Mouse (Mus musculus): ENCODE data around the gene Foxf1.

The Foxf1 gene

GRCm38 (mm10) chr8:121082218-121083092 lies 1.7 kb upstream of the Foxf1 start:
- no peak for DNase-seq (ENCODE audit: low spot score)

- DNase-seq (ENCODE audit: low spot score) = no peak
These were observed 872 bp upstream of the Foxf1 start for GRCm38 (mm10) chr8:121083093-121083935.

- DNase-seq (ENCODE audit: low spot score) = no peak
These were observed 313 bp upstream of the Foxf1 start for GRCm38 (mm10) chr8:121083936-121084209.

GRCm38 (mm10) chr8:121085011-121085410 lies 825 bp downstream of the Foxf1 start:
- DNase-seq (ENCODE audit: low spot score) = no peak

GRCm38 (mm10) chr8:121085561-121085960 lies 1.4 kb downstream of the Foxf1 start:
- DNase-seq (ENCODE audit: low spot score) = no peak

GRCm38 (mm10) chr8:121086004-121086900 lies 2.1 kb downstream of the Foxf1 start:
- no peak for DNase-seq (ENCODE audit: low spot score)

- no peak for DNase-seq (ENCODE audit: low spot score)
These were observed 4.1 kb downstream of the Foxf1 start for GRCm38 (mm10) chr8:121088281-121088680.

GRCm38 (mm10) chr8:121088871-121089630 lies 4.9 kb downstream of the Foxf1 start:
- no peak for DNase-seq (ENCODE audit: low spot score)

- no peak for DNase-seq (ENCODE audit: low spot score)
These were observed 5.6 kb downstream of the Foxf1 start for GRCm38 (mm10) chr8:121089631-121090380.

GRCm38 (mm10) chr8:121090716-121091115 lies 6.5 kb downstream of the Foxf1 start:
- DNase-seq (ENCODE audit: low spot score) = no peak

- no peak for DNase-seq (ENCODE audit: low spot score)
These were observed 8.0 kb downstream of the Foxf1 start for GRCm38 (mm10) chr8:121092141-121092540.

- DNase-seq (ENCODE audit: low spot score) = peak; percentile 84
These were observed 8.4 kb downstream of the Foxf1 start for GRCm38 (mm10) chr8:121092627-121093026.

GRCm38 (mm10) chr8:121093496-121093895 lies 9.3 kb downstream of the Foxf1 start:
- DNase-seq (ENCODE audit: low spot score) = no peak

- peak; percentile 74 for DNase-seq (ENCODE audit: low spot score)
These were observed 20.0 kb downstream of the Foxf1 start for GRCm38 (mm10) chr8:121104049-121104818.

- peak; percentile 98 for DNase-seq (ENCODE audit: low spot score)
These were observed 23.8 kb downstream of the Foxf1 start, which contains the start of gene Mthfsd for GRCm38 (mm10) chr8:121107668-121108656. TSS of gene Mthfsd (minus strand) at chr8:121108392.

- DNase-seq (ENCODE audit: low spot score) = no peak
These were observed 24.5 kb downstream of the Foxf1 start for GRCm38 (mm10) chr8:121108657-121109056.

- DNase-seq (ENCODE audit: low spot score) = no peak
These were observed 27.1 kb downstream of the Foxf1 start for GRCm38 (mm10) chr8:121111145-121111907.

GRCm38 (mm10) chr8:121113261-121113660 lies 29.1 kb downstream of the Foxf1 start:
- peak; percentile 95 for DNase-seq (ENCODE audit: low spot score)

Measured in layer of hippocampus, adult 11-12 months (tissue).